In genomic region chr13:42052696-42053541, GRCm38 (mm10) we compare ENCODE assay signal across 8 mouse cellular contexts. TPM values are rescaled to one million over a fixed set of nuclear protein-coding genes. Genes with fewer than 3 reads are reported as not detected.
A peak's percentile ranks its signal among the peaks of the same experiment; 100 is the strongest.
DNase-seq lines count a peak whose midpoint lies in the region; ATAC-seq and TF ChIP-seq lines count a peak whose summit lies in the region.

No protein-coding gene starts in this region.

- peak overlapping the region; percentile 85 for H3K4me2 ChIP-seq in heart, embryonic 13.5 days
- H3K4me2 ChIP-seq in kidney, postnatal 0 days (ENCODE audit: low read length) = peak overlapping the region; percentile 92
- H3K4me2 ChIP-seq in liver, embryonic 12.5 days = peak overlapping the region; percentile 98

- TF ChIP-seq CTCF in kidney, postnatal 0 days (IDR thresholded peaks at IDR 0.05; ENCODE audit: low read depth) = no peak; the same call in 1 of the 2 replicates

- peak overlapping the region; percentile 97 for H3K27ac ChIP-seq in heart, embryonic 13.5 days (replicated peaks)
- H3K27ac ChIP-seq in kidney, postnatal 0 days = peak overlapping the region; percentile 98
- H3K27ac ChIP-seq in liver, embryonic 12.5 days = peak overlapping the region; percentile 86

- no peaks in the 10 kb centered on the region for H3K9me3 ChIP-seq in heart, embryonic 13.5 days
- no peaks in the 10 kb centered on the region for H3K9me3 ChIP-seq in kidney, postnatal 0 days (replicated peaks; ENCODE audit: low read length)
- no peaks in the 10 kb centered on the region for H3K9me3 ChIP-seq in liver, embryonic 12.5 days (replicated peaks)

- peaks cover 27% of the 10 kb centered on the region for H3K36me3 ChIP-seq in heart, embryonic 13.5 days
- peaks cover 6% of the 10 kb centered on the region; the same call in 1 of the 2 replicates for H3K36me3 ChIP-seq in kidney, postnatal 0 days (ENCODE audit: insufficient read depth, low read length)
- peaks cover 19% of the 10 kb centered on the region for H3K36me3 ChIP-seq in liver, embryonic 12.5 days

- H3K4me1 ChIP-seq in heart, embryonic 13.5 days = peaks cover 36% of the 10 kb centered on the region
- H3K4me1 ChIP-seq in kidney, postnatal 0 days (replicated peaks; ENCODE audit: insufficient read depth, low read length) = peaks cover 8% of the 10 kb centered on the region; the same call in 1 of the 2 replicates
- H3K4me1 ChIP-seq in liver, embryonic 12.5 days = peaks cover 47% of the 10 kb centered on the region

- no peaks in the 10 kb centered on the region for H3K27me3 ChIP-seq in heart, embryonic 13.5 days (replicated peaks)
- H3K27me3 ChIP-seq in kidney, postnatal 0 days (ENCODE audit: insufficient read depth, low read length) = no peaks in the 10 kb centered on the region
- H3K27me3 ChIP-seq in liver, embryonic 12.5 days (replicated peaks) = no peaks in the 10 kb centered on the region

- H3K4me3 ChIP-seq in heart, embryonic 13.5 days = peak overlapping the region; percentile 76
- peak overlapping the region; percentile 95 for H3K4me3 ChIP-seq in kidney, postnatal 0 days (replicated peaks; ENCODE audit: low read depth, low read length)
- peak overlapping the region; percentile 91 for H3K4me3 ChIP-seq in liver, embryonic 12.5 days

- peak; percentile 89 for DNase-seq in brain, adult 2 months (ENCODE audit: low read depth, low spot score)
- peak; percentile 95 for DNase-seq in kidney, postnatal 0 days (ENCODE audit: low spot score)
- DNase-seq in naive thymus-derived CD4-positive, alpha-beta T cell, adult 2 months (ENCODE audit: low read depth) = peak; percentile 93
- DNase-seq in spleen, postnatal 4 days (ENCODE audit: low spot score in 2 of 2) = peak; percentile 67 to 82

- peak overlapping the region; percentile 96 for H3K9ac ChIP-seq in heart, embryonic 13.5 days
- peak overlapping the region; percentile 95 for H3K9ac ChIP-seq in kidney, postnatal 0 days (ENCODE audit: low read depth, low read length)
- peak overlapping the region; percentile 83 for H3K9ac ChIP-seq in liver, embryonic 12.5 days

- peak; percentile 67 for ATAC-seq in CD4-positive, CD25-positive, alpha-beta regulatory T cell, adult 4 months
- ATAC-seq in erythroblast, adult 5-6 weeks (replicated peaks; ENCODE audit: low FRiP score, poor library complexity, severe bottlenecking) = 0 out of 2 replicates have a peak, but pooled peaks have one; percentile 12
- peak; percentile 4; the same call in 1 of the 2 replicates for ATAC-seq in heart, embryonic 13.5 days (ENCODE audit: extremely low read depth, insufficient number of reproducible peaks, low FRiP score, low TSS enrichment)
- peak; percentile 67 for ATAC-seq in kidney, postnatal 0 days (replicated peaks; ENCODE audit: low FRiP score, low read depth)
- ATAC-seq in liver, embryonic 12.5 days = peak; percentile 14; the same call in 1 of the 2 replicates

- WGBS in heart, embryonic 13.5 days = under 1% methylated on average over 31 of the region's 41 CpGs
- under 1% methylated on average over 33 of the region's 41 CpGs for WGBS in kidney, postnatal 0 days
- under 1% methylated on average over 39 of the region's 41 CpGs for WGBS in liver, embryonic 12.5 days (ENCODE audit: insufficient replicate concordance)

RNA-seq across cellular contexts. Expression of gene Hivep1, which starts 1.1 kb away (rescaled TPM):
- 10 to 100 TPM; 13.5 to 14.0 TPM for polyA plus RNA-seq in CD4-positive, CD25-positive, alpha-beta regulatory T cell, adult 4 months (2017; shearing (Covaris generic))
- total RNA-seq in erythroblast, adult 5-6 weeks (2015; ENCODE audit: low replicate concordance) = 6.0 and 29.9 TPM in 2 replicates
- total RNA-seq in erythroblast, adult 5-6 weeks (2017; ENCODE audit: low replicate concordance) = 3.6 and 11.8 TPM in 2 replicates
- polyA plus RNA-seq in heart, embryonic 13.5 days (2015; fragmentation: Nextera tagmentation; extraction: Ambion mirVana) = 8.3 and 8.5 TPM in 2 replicates
- polyA plus RNA-seq in kidney, postnatal 0 days (2015; fragmentation: Nextera tagmentation; extraction: Ambion mirVana) = 9.6 and 10.6 TPM in 2 replicates
- 4.4 and 4.6 TPM in 2 replicates for polyA plus RNA-seq in liver, embryonic 12.5 days (2016; fragmentation: Nextera tagmentation; extraction: Ambion mirVana)

Comparison
In these comparisons a context has a peak if more than half of its experiments do, and no peak if none do; other contexts are left out.
1. Peak in every context shown above with its lines: DNase-seq, ATAC-seq, H3K4me3 ChIP-seq and H3K27ac ChIP-seq.
2. ATAC-seq: peak in every context shown above with its lines; median percentile 67 in CD4-positive, CD25-positive, alpha-beta regulatory T cell, adult 4 months; 67 in kidney, postnatal 0 days; 14 in liver, embryonic 12.5 days; 12 in erythroblast, adult 5-6 weeks; 4 in heart, embryonic 13.5 days.